Mouse (Mus musculus): Measurements from ENCODE around the gene Chchd2. TPM values are rescaled to one million over a fixed set of nuclear protein-coding genes. Genes with fewer than 3 reads are reported as not detected.

The Chchd2 gene
- polyA plus RNA-seq (2015; fragmentation: Nextera tagmentation; extraction: Ambion mirVana): 815 and 838 TPM in 2 replicates

- H3K9me3 ChIP-seq (ENCODE audit: control insufficient read depth, low read length): no peaks in the 10 kb centered on the region
- ATAC-seq (ENCODE audit: low read depth): peak; percentile 100
- H3K27me3 ChIP-seq (ENCODE audit: control insufficient read depth, insufficient read depth, low read depth, low read length): no peaks in the 10 kb centered on the region
- WGBS: under 1% methylated on average over 46 of the region's 46 CpGs
- peak within 1 kb of the TSS; percentile 94 for H3K27ac ChIP-seq (ENCODE audit: low read length)
- H3K4me1 ChIP-seq (replicated peaks; ENCODE audit: control insufficient read depth, insufficient read depth, low read length): peaks cover 6% of the 10 kb centered on the region; the same call in 1 of the 2 replicates
- H3K36me3 ChIP-seq (ENCODE audit: control insufficient read depth, insufficient read depth, low read length): peaks cover 10% of the 10 kb centered on the region
- peak within 1 kb of the TSS; percentile 92 for H3K4me2 ChIP-seq (ENCODE audit: low read depth, low read length)
- peak within 1 kb of the TSS; percentile 74 for H3K4me3 ChIP-seq (ENCODE audit: low read length)
- H3K9ac ChIP-seq (ENCODE audit: low read length): peak within 1 kb of the TSS; percentile 85
Observed at GRCm38 (mm10) chr5:129886911-129887636, at the start of gene Chchd2. Chchd2 (minus strand) TSS chr5:129887470.

DNA sequence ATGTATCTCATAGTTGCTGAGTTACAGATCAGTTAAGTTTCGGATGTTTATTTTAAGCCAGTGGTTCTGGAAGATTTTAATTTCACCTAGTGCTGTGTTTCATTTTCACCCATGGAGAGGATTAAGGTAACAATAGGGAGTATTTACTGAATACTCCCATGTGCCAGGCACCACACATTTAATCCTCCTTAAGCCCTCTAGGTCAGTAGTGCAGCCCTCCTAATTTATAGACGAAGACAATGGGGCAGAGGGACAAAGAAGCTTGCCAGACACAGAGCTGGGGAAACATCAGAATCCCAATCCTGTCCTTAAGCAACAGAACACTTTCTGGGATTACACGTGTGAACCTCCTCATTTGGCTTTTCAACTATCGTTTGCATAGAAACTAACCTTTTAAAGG is 49.7 kb upstream of the Chchd2 start:
- H3K27ac ChIP-seq (ENCODE audit: low read length): no peak overlapping the region
- H3K4me3 ChIP-seq (ENCODE audit: low read length): no peak overlapping the region
- H3K4me1 ChIP-seq (replicated peaks; ENCODE audit: control insufficient read depth, insufficient read depth, low read length): peaks cover 3% of the 10 kb centered on the region; the same call in 1 of the 2 replicates
- no peak for ATAC-seq (ENCODE audit: low read depth)
- H3K36me3 ChIP-seq (ENCODE audit: control insufficient read depth, insufficient read depth, low read length): no peaks in the 10 kb centered on the region
- no peak overlapping the region for H3K9ac ChIP-seq (ENCODE audit: low read length)
- H3K4me2 ChIP-seq (ENCODE audit: low read depth, low read length): no peak overlapping the region
- 53% methylated on average over 4 of the region's 4 CpGs for WGBS
- no peaks in the 10 kb centered on the region for H3K9me3 ChIP-seq (ENCODE audit: control insufficient read depth, low read length)
- H3K27me3 ChIP-seq (ENCODE audit: control insufficient read depth, insufficient read depth, low read depth, low read length): no peaks in the 10 kb centered on the region

- Histone ChIP-seq H3K36me3 (ENCODE audit: control insufficient read depth, insufficient read depth, low read length) (no peaks in the 10 kb centered on the region), H3K27me3 (ENCODE audit: control insufficient read depth, insufficient read depth, low read depth, low read length) (no peaks in the 10 kb centered on the region), H3K4me1 (replicated peaks; ENCODE audit: control insufficient read depth, insufficient read depth, low read length) (no peaks in the 10 kb centered on the region), H3K4me3 (ENCODE audit: low read length) (no peak overlapping the region), H3K9ac (ENCODE audit: low read length) (no peak overlapping the region), H3K27ac (ENCODE audit: low read length) (peak overlapping the region; percentile 45), H3K9me3 (ENCODE audit: control insufficient read depth, low read length) (no peaks in the 10 kb centered on the region), H3K4me2 (ENCODE audit: low read depth, low read length) (no peak overlapping the region)
- 33% methylated on average over 9 of the region's 9 CpGs for WGBS
- peak; percentile 92 for ATAC-seq (ENCODE audit: low read depth)
Observed at GRCm38 (mm10) chr5:129929924-129930855, 42.9 kb upstream of the Chchd2 start.

GRCm38 (mm10) chr5:129925933-129926332 is 38.7 kb upstream of the Chchd2 start:
- no peak overlapping the region for H3K9ac ChIP-seq (ENCODE audit: low read length)
- H3K27ac ChIP-seq (ENCODE audit: low read length): no peak overlapping the region
- H3K4me3 ChIP-seq (ENCODE audit: low read length): no peak overlapping the region
- H3K27me3 ChIP-seq (ENCODE audit: control insufficient read depth, insufficient read depth, low read depth, low read length): no peaks in the 10 kb centered on the region
- H3K9me3 ChIP-seq (ENCODE audit: control insufficient read depth, low read length): no peaks in the 10 kb centered on the region
- H3K4me2 ChIP-seq (ENCODE audit: low read depth, low read length): no peak overlapping the region
- 70% methylated on average over 5 of the region's 5 CpGs for WGBS
- H3K36me3 ChIP-seq (ENCODE audit: control insufficient read depth, insufficient read depth, low read length): no peaks in the 10 kb centered on the region
- ATAC-seq (ENCODE audit: low read depth): no peak
- H3K4me1 ChIP-seq (replicated peaks; ENCODE audit: control insufficient read depth, insufficient read depth, low read length): no peaks in the 10 kb centered on the region

GRCm38 (mm10) chr5:129924820-129925452 is 37.7 kb upstream of the Chchd2 start:
- WGBS: 73% methylated on average over 8 of the region's 8 CpGs
- H3K4me1 ChIP-seq (replicated peaks; ENCODE audit: control insufficient read depth, insufficient read depth, low read length): no peaks in the 10 kb centered on the region
- no peak overlapping the region for H3K27ac ChIP-seq (ENCODE audit: low read length)

DNA sequence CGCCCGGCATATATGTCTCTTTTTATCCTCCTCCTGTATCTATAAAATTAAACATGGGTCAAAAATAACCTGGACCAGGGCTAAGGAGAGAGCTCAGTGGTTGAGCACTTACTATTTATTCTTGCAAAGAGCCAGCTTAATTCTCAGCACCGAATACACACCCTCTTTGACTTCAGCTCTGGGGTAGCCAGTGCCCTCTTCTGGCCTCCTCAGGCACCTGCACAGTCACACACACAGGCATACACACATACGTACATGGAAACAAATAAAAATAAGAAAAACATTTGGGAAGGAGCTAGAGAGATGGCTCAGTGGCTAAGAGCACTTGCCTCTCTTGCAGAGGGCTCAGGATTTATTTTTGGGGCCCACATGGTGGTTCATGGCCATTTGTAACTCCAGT is 34.7 kb upstream of the Chchd2 start:
- Histone ChIP-seq H3K27ac (ENCODE audit: low read length) (no peak overlapping the region), H3K36me3 (ENCODE audit: control insufficient read depth, insufficient read depth, low read length) (no peaks in the 10 kb centered on the region), H3K4me1 (replicated peaks; ENCODE audit: control insufficient read depth, insufficient read depth, low read length) (no peaks in the 10 kb centered on the region), H3K9me3 (ENCODE audit: control insufficient read depth, low read length) (no peaks in the 10 kb centered on the region), H3K9ac (ENCODE audit: low read length) (no peak overlapping the region), H3K27me3 (ENCODE audit: control insufficient read depth, insufficient read depth, low read depth, low read length) (no peaks in the 10 kb centered on the region), H3K4me2 (ENCODE audit: low read depth, low read length) (no peak overlapping the region), H3K4me3 (ENCODE audit: low read length) (no peak overlapping the region)
- 89% methylated on average over 4 of the region's 4 CpGs for WGBS
- ATAC-seq (ENCODE audit: low read depth): no peak

More at GRCm38 (mm10) chr5:129924820-129925452, 37.7 kb upstream of the Chchd2 start:
- Histone ChIP-seq H3K9ac (ENCODE audit: low read length) (no peak overlapping the region), H3K4me3 (ENCODE audit: low read length) (no peak overlapping the region), H3K4me2 (ENCODE audit: low read depth, low read length) (no peak overlapping the region), H3K36me3 (ENCODE audit: control insufficient read depth, insufficient read depth, low read length) (no peaks in the 10 kb centered on the region), H3K9me3 (ENCODE audit: control insufficient read depth, low read length) (no peaks in the 10 kb centered on the region), H3K27me3 (ENCODE audit: control insufficient read depth, insufficient read depth, low read depth, low read length) (no peaks in the 10 kb centered on the region)
- ATAC-seq (ENCODE audit: low read depth): no peak

DNA sequence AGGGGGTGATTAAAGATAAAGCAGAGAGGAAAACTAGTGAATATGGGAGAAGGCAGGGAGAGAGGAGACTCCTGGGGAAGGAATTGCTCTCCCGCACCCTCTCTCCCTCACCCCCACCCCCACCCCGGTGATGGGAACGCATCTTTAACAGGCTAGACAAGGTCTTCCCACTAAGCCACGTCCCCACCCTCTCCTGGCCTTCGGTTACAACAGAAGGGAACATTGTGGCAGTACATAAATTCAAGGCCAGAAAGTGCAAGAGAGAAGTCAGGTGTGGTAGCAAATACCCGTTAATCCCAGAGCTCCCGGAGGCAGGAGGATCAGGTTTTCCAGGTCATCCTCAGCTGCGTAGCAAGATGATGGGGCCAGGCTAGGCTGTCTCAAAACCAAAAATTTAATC is 32.0 kb upstream of the Chchd2 start:
- no peak overlapping the region for H3K4me2 ChIP-seq (ENCODE audit: low read depth, low read length)
- WGBS: 54% methylated on average over 8 of the region's 8 CpGs
- no peaks in the 10 kb centered on the region for H3K36me3 ChIP-seq (ENCODE audit: control insufficient read depth, insufficient read depth, low read length)
- no peaks in the 10 kb centered on the region for H3K27me3 ChIP-seq (ENCODE audit: control insufficient read depth, insufficient read depth, low read depth, low read length)
- H3K4me3 ChIP-seq (ENCODE audit: low read length): no peak overlapping the region
- H3K4me1 ChIP-seq (replicated peaks; ENCODE audit: control insufficient read depth, insufficient read depth, low read length): no peaks in the 10 kb centered on the region
- H3K9ac ChIP-seq (ENCODE audit: low read length): no peak overlapping the region
- no peak for ATAC-seq (ENCODE audit: low read depth)
- H3K9me3 ChIP-seq (ENCODE audit: control insufficient read depth, low read length): no peaks in the 10 kb centered on the region
- no peak overlapping the region for H3K27ac ChIP-seq (ENCODE audit: low read length)

- Histone ChIP-seq H3K4me2 (ENCODE audit: low read depth, low read length) (no peak overlapping the region), H3K27ac (ENCODE audit: low read length) (no peak overlapping the region), H3K9me3 (ENCODE audit: control insufficient read depth, low read length) (no peaks in the 10 kb centered on the region), H3K27me3 (ENCODE audit: control insufficient read depth, insufficient read depth, low read depth, low read length) (no peaks in the 10 kb centered on the region), H3K36me3 (ENCODE audit: control insufficient read depth, insufficient read depth, low read length) (no peaks in the 10 kb centered on the region), H3K9ac (ENCODE audit: low read length) (no peak overlapping the region), H3K4me3 (ENCODE audit: low read length) (no peak overlapping the region), H3K4me1 (replicated peaks; ENCODE audit: control insufficient read depth, insufficient read depth, low read length) (no peaks in the 10 kb centered on the region)
- no peak for ATAC-seq (ENCODE audit: low read depth)
- WGBS: 70% methylated on average over 9 of the region's 9 CpGs
Observed at GRCm38 (mm10) chr5:129918752-129919151, 31.5 kb upstream of the Chchd2 start.
